ENCODE assay signal across 8 mouse cellular contexts in the genomic region with DNA sequence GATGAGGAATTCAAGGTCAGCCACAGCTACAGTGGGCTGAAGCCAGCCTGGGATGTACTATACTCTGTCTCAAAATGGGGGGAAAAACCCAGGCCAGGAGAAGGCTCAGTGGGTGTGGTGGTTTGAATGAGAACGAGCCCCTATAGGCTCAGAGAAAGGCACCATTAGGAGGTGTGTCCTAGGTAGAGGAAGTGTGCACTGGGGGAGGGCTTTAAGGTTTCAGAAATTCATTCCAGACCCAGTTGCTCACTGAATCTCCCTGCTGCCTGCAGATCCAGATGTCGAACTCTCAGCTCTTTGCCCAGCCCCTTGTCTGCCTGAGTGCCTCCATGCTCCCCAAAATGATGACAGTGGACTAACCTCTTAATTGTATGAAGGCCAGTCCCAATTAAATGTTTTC. TPM values are rescaled to one million over a fixed set of nuclear protein-coding genes. Genes with fewer than 3 reads are reported as not detected.
DNase-seq lines count a peak whose midpoint lies in the region; ATAC-seq lines count a peak whose summit lies in the region.

No protein-coding gene starts in this region.

- peaks cover 24% of the 10 kb centered on the region for H3K4me1 ChIP-seq in limb, embryonic 13.5 days
- H3K4me1 ChIP-seq in stomach, embryonic 16.5 days (ENCODE audit: control insufficient read depth, insufficient read depth, low read length): no peaks in the 10 kb centered on the region

- ATAC-seq in limb, embryonic 13.5 days (ENCODE audit: low FRiP score, low read depth): peak; percentile 88
- ATAC-seq in stomach, embryonic 16.5 days (ENCODE audit: insufficient read depth, low FRiP score): peak; percentile 76; the same call in 1 of the 2 replicates

- peak overlapping the region; percentile 37 for H3K4me2 ChIP-seq in limb, embryonic 13.5 days (replicated peaks)
- no peak overlapping the region for H3K4me2 ChIP-seq in stomach, embryonic 16.5 days (ENCODE audit: low read depth, low read length)

- no peaks in the 10 kb centered on the region for H3K36me3 ChIP-seq in limb, embryonic 13.5 days
- no peaks in the 10 kb centered on the region for H3K36me3 ChIP-seq in stomach, embryonic 16.5 days (ENCODE audit: control insufficient read depth, insufficient read depth, low read length)

- peak overlapping the region; percentile 58; the same call in 1 of the 2 replicates for H3K27ac ChIP-seq in limb, embryonic 13.5 days
- no peak overlapping the region for H3K27ac ChIP-seq in stomach, embryonic 16.5 days (ENCODE audit: low read length)

- 2% methylated on average over 2 of the region's 2 CpGs for WGBS in limb, embryonic 13.5 days
- 22% methylated on average over 2 of the region's 2 CpGs for WGBS in stomach, embryonic 16.5 days

- H3K27me3 ChIP-seq in limb, embryonic 13.5 days: no peaks in the 10 kb centered on the region
- no peaks in the 10 kb centered on the region for H3K27me3 ChIP-seq in stomach, embryonic 16.5 days (ENCODE audit: control insufficient read depth, insufficient read depth, low read length)

- no peak overlapping the region for H3K4me3 ChIP-seq in limb, embryonic 13.5 days
- H3K4me3 ChIP-seq in stomach, embryonic 16.5 days (replicated peaks; ENCODE audit: low read length): no peak overlapping the region

- H3K9me3 ChIP-seq in limb, embryonic 13.5 days: no peaks in the 10 kb centered on the region
- no peaks in the 10 kb centered on the region for H3K9me3 ChIP-seq in stomach, embryonic 16.5 days (replicated peaks; ENCODE audit: control insufficient read depth, low read length)

- DNase-seq in spleen, postnatal 36 days (ENCODE audit: low spot score in 2 of 2): peak; percentile 53 to 64
- no peak for DNase-seq in spleen, adult 12 weeks (ENCODE audit: low spot score)
- DNase-seq in embryo, embryonic 10.5 days (ENCODE audit: low spot score): peak; percentile 41
- no peak for DNase-seq in neural tube, embryonic 10.5 days (ENCODE audit: extremely low spot score, low spot score)
- no peak for DNase-seq in adrenal gland, postnatal 14 days
- DNase-seq in heart, adult 9 months (ENCODE audit: low spot score in 2 of 2): no peak

- no peak overlapping the region for H3K9ac ChIP-seq in limb, embryonic 13.5 days
- no peak overlapping the region for H3K9ac ChIP-seq in stomach, embryonic 16.5 days (ENCODE audit: low read length)

RNA-seq across cellular contexts. Expression of gene Spen, which starts 14.1 kb away (rescaled TPM):
- polyA plus RNA-seq in limb, embryonic 13.5 days (2015; fragmentation: Nextera tagmentation; extraction: Ambion mirVana): 10.8 and 11.5 TPM in 2 replicates
- 6.2 and 7.2 TPM in 2 replicates for polyA plus RNA-seq in stomach, embryonic 16.5 days (2015; fragmentation: Nextera tagmentation; extraction: Ambion mirVana)
- 50.2 and 60.0 TPM in 2 replicates for total RNA-seq in adrenal gland, postnatal 14 days (2021)

RNA-seq across cellular contexts. Expression of gene Fblim1, which starts 53.4 kb away (rescaled TPM):
- 62.4 and 67.7 TPM in 2 replicates for polyA plus RNA-seq in limb, embryonic 13.5 days (2015; fragmentation: Nextera tagmentation; extraction: Ambion mirVana)
- 77.2 and 85.0 TPM in 2 replicates for polyA plus RNA-seq in stomach, embryonic 16.5 days (2015; fragmentation: Nextera tagmentation; extraction: Ambion mirVana)
- total RNA-seq in adrenal gland, postnatal 14 days (2021): 11.0 and 13.2 TPM in 2 replicates

Comparison
In these comparisons a context has a peak if more than half of its experiments do, and no peak if none do; other contexts are left out.
1. DNase-seq: peak in spleen, postnatal 36 days (2 of 2) and embryo, embryonic 10.5 days (single experiment); none in spleen, adult 12 weeks (single experiment), neural tube, embryonic 10.5 days (single experiment), adrenal gland, postnatal 14 days (single experiment) and heart, adult 9 months (0 of 2).